Mouse (Mus musculus) adrenal gland, postnatal 10 days (tissue): ENCODE results near the gene Ube2j1. TPM values are rescaled to one million over a fixed set of nuclear protein-coding genes. Genes with fewer than 3 reads are reported as not detected.

Experiments
- DNase-seq: peaks from one replicate; pipeline ENCODE4 v3.0.0; 2021; ENCODE audit warnings: mixed read lengths
- total RNA-seq, 2 experiments: library from RNA; stranded (reverse); gene quantifications; 2 replicates each; pipeline ENCODE4 v1.2.3; 2021

Ube2j1 gene
- total RNA-seq, 2 experiments from 2014 or later = 64.9 to 77.5 TPM

GRCm38 (mm10) chr4:33071337-33071736 is 40.1 kb downstream of the Ube2j1 start:
- DNase-seq = no peak

- DNase-seq = no peak
Observed at GRCm38 (mm10) chr4:33072526-33073161, 41.4 kb downstream of the Ube2j1 start.

GRCm38 (mm10) chr4:33074406-33074805 is 43.2 kb downstream of the Ube2j1 start:
- DNase-seq = no peak

DNA sequence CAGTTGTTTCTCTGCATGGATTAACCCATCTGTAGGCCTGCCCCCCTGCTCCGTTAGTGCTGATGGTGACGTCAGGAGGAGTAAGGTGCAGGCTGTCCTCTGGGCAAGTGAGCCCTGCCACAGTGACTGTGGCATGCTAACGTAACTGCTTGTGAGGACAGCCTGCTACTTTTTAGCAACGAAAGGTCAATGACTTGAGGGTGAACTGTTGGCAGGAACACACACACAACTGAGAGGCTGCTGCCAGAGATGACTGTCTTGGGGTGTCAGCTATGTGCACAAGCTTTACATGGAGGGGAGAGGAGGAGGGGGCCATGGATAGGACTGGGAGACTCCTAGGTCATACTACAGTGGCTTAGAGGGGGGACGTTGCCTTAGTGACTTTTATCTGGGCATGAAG is 43.6 kb downstream of the Ube2j1 start:
- DNase-seq = no peak

GRCm38 (mm10) chr4:33075776-33076524 is 44.7 kb downstream of the Ube2j1 start:
- no peak for DNase-seq

DNA sequence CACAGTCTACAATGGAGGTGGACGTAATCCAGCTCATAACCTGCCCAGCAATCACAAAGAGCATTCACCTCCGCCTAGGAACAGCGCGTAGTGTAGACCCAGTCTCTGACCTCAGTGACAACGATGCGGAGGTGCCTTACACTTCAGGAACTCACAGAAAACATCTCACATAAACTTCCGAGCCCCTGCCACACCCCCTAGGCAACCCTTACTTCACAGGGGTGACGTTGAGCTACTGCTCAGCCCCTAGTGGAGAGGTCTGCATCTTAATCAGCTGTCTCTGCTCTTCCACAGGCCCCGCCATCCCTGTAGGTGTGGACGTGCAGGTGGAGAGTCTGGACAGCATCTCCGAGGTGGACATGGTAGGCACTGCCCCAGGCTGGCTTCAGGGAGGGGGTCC is 45.9 kb downstream of the Ube2j1 start:
- DNase-seq = no peak

DNA sequence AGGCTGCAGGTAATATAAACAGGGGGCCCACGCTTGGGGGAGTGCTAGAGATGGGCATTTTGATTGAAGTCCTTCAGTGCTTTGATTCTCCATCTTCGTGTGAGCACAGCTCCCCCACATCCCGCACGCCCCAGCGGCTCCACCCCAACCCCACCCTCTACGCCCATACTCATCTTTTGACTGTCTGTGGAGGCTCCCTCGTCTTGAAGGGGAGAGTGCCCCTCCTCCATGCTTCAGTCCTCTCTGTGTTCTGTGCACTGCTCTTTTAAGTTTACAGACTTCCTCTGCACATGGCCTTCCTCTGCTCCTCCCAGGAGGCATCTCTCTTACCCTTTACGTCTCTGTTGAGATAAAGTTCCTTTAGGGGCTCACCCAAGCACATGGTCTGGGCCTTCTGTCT is 46.5 kb downstream of the Ube2j1 start:
- DNase-seq = no peak

DNA sequence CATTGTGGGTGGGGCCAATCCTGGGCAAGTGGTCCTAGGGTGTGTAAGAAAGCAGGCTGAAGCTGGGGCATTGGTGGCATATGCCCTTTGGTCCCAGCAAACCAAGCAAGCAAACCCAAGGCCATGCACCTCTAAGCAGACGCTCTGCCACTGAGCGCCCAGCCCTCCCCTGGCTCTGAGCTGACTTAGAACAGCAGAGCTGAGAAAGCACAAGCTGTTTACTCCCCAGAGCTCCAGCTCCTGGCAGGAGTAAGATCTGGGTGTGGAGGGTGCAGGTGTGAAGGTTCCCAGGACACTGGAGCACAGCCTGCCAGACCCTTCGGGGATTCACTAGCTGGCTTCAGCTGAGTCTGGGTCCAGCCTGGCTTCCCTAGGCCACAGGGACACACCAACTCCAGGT is 47.3 kb downstream of the Ube2j1 start:
- DNase-seq = no peak

- DNase-seq = no peak
Observed at GRCm38 (mm10) chr4:33099118-33099694, 68.0 kb downstream of the Ube2j1 start.

Other genes starting within 250 kb of the Ube2j1 start
- 10 to 100 TPM; 47.8 to 52.8 TPM for gene Lyrm2, start 231.2 kb upstream of the Ube2j1 start, total RNA-seq
- 1 to 10 TPM; 4.8 to 5.4 TPM for gene Ankrd6, start 80.6 kb upstream of the Ube2j1 start, total RNA-seq
- gene Rragd, start 48.4 kb upstream of the Ube2j1 start, total RNA-seq = 10 to 100 TPM in 1 of 2 experiments, 1 to 10 TPM in 1; 7.4 to 11.0 TPM
- gene Gabrr2, start 31.6 kb downstream of the Ube2j1 start, total RNA-seq = under 1 TPM; 0.39 to 0.45 TPM
- under 1 TPM in 1 of 2 experiments, not detected in 1; 0.15 TPM for gene Gabrr1, start 101.1 kb downstream of the Ube2j1 start, total RNA-seq
- 10 to 100 TPM; 31.3 to 46.6 TPM for gene Pm20d2, start 158.3 kb downstream of the Ube2j1 start, total RNA-seq
- 1 to 10 TPM; 1.7 to 2.2 TPM for gene Srsf12, start 177.6 kb downstream of the Ube2j1 start, total RNA-seq